ENCODE assay signal across 10 mouse cellular contexts in genomic region chr8:109947447-109948284, GRCm38 (mm10). TPM values are rescaled to one million over a fixed set of nuclear protein-coding genes. Genes with fewer than 3 reads are reported as not detected.
A peak's percentile ranks its signal among the peaks of the same experiment; 100 is the strongest.
DNase-seq lines count a peak whose midpoint lies in the region; ATAC-seq lines count a peak whose summit lies in the region.
"Had no signal": no experiment of that assay in that cellular context is flagged by ENCODE, and none has a peak within 500 bp of the region (broad histone marks: within the 10 kb centered on the region; RNA-seq: fewer than 3 reads in every experiment).

No protein-coding gene starts in this region.

- no peaks in the 10 kb centered on the region for H3K36me3 ChIP-seq in heart, embryonic 10.5 days
- peaks cover 13% of the 10 kb centered on the region for H3K36me3 ChIP-seq in embryonic facial prominence, embryonic 13.5 days
- H3K36me3 ChIP-seq in liver, embryonic 11.5 days (ENCODE audit: control insufficient read depth, insufficient read depth, low read length): no peaks in the 10 kb centered on the region
- H3K36me3 ChIP-seq in midbrain, embryonic 16.5 days (ENCODE audit: control insufficient read depth, insufficient read depth, low read length): no peaks in the 10 kb centered on the region

- peak overlapping the region; percentile 58 for H3K4me3 ChIP-seq in heart, embryonic 10.5 days
- peak overlapping the region; percentile 36 for H3K4me3 ChIP-seq in embryonic facial prominence, embryonic 13.5 days
- peak overlapping the region; percentile 32; the same call in 1 of the 2 replicates for H3K4me3 ChIP-seq in liver, embryonic 11.5 days (ENCODE audit: low read depth, low read length)
- H3K4me3 ChIP-seq in midbrain, embryonic 16.5 days (ENCODE audit: low read depth, low read length): peak overlapping the region; percentile 46

- H3K27me3 ChIP-seq in heart, embryonic 10.5 days (ENCODE audit: insufficient read depth, poor library complexity, severe bottlenecking): peaks cover 56% of the 10 kb centered on the region
- peaks cover 32% of the 10 kb centered on the region for H3K27me3 ChIP-seq in embryonic facial prominence, embryonic 13.5 days
- peaks cover 28% of the 10 kb centered on the region for H3K27me3 ChIP-seq in liver, embryonic 11.5 days (replicated peaks; ENCODE audit: control insufficient read depth, insufficient read depth, low read length)
- no peaks in the 10 kb centered on the region for H3K27me3 ChIP-seq in midbrain, embryonic 16.5 days (ENCODE audit: control insufficient read depth, insufficient read depth, low read depth, low read length)
- H3K27me3 ChIP-seq: Patski had no signal

- no peak for DNase-seq in heart, embryonic 10.5 days (ENCODE audit: low spot score)
- no peak for DNase-seq in heart, adult 8-10 months (ENCODE audit: low spot score)
- DNase-seq in adrenal gland, postnatal 14 days: peak; percentile 51
- peak; percentile 45 for DNase-seq in induced T-regulatory cell, adult 2 months (ENCODE audit: low read depth)
- DNase-seq in liver, embryonic 11.5 days (ENCODE audit: low spot score): peak; percentile 37
- DNase-seq in gastrocnemius, adult 8-10 months (ENCODE audit: low spot score in 2 of 2): no peak

- peaks cover 10% of the 10 kb centered on the region for H3K4me1 ChIP-seq in heart, embryonic 10.5 days
- H3K4me1 ChIP-seq in embryonic facial prominence, embryonic 13.5 days: peaks cover 23% of the 10 kb centered on the region
- H3K4me1 ChIP-seq in liver, embryonic 11.5 days (replicated peaks; ENCODE audit: control insufficient read depth, insufficient read depth, low read length): peaks cover 4% of the 10 kb centered on the region; the same call in 1 of the 2 replicates
- peaks cover 10% of the 10 kb centered on the region; the same call in 1 of the 2 replicates for H3K4me1 ChIP-seq in midbrain, embryonic 16.5 days (ENCODE audit: control insufficient read depth, insufficient read depth, low read length)

- peak overlapping the region; percentile 59 for H3K4me2 ChIP-seq in embryonic facial prominence, embryonic 13.5 days
- H3K4me2 ChIP-seq in liver, embryonic 11.5 days: peak overlapping the region; percentile 55
- peak overlapping the region; percentile 73 for H3K4me2 ChIP-seq in midbrain, embryonic 16.5 days (ENCODE audit: low read length)

- no peak overlapping the region for H3K27ac ChIP-seq in heart, embryonic 10.5 days
- H3K27ac ChIP-seq in embryonic facial prominence, embryonic 13.5 days: no peak overlapping the region
- no peak overlapping the region for H3K27ac ChIP-seq in liver, embryonic 11.5 days (ENCODE audit: low read depth, low read length)
- peak overlapping the region; percentile 82 for H3K27ac ChIP-seq in midbrain, embryonic 16.5 days (ENCODE audit: low read length)

- H3K9me3 ChIP-seq in heart, embryonic 10.5 days: no peaks in the 10 kb centered on the region
- no peaks in the 10 kb centered on the region for H3K9me3 ChIP-seq in embryonic facial prominence, embryonic 13.5 days
- H3K9me3 ChIP-seq in liver, embryonic 11.5 days (ENCODE audit: control insufficient read depth, low read length): no peaks in the 10 kb centered on the region
- H3K9me3 ChIP-seq in midbrain, embryonic 16.5 days (replicated peaks; ENCODE audit: control insufficient read depth, low read length, poor library complexity, severe bottlenecking): no peaks in the 10 kb centered on the region

- 3% methylated on average over 26 of the region's 26 CpGs for WGBS in heart, embryonic 10.5 days
- 2% methylated on average over 26 of the region's 26 CpGs for WGBS in embryonic facial prominence, embryonic 13.5 days
- WGBS in liver, embryonic 11.5 days: 4% methylated on average over 26 of the region's 26 CpGs
- 3% methylated on average over 26 of the region's 26 CpGs for WGBS in midbrain, embryonic 16.5 days

- ATAC-seq in embryonic facial prominence, embryonic 13.5 days (ENCODE audit: insufficient number of reproducible peaks, insufficient read depth, low FRiP score, low TSS enrichment, low read depth): 0 out of 2 replicates have a peak, but pooled peaks have one; percentile 63
- no peak for ATAC-seq in liver, embryonic 11.5 days (replicated peaks; ENCODE audit: low FRiP score)
- ATAC-seq in midbrain, embryonic 16.5 days: peak; percentile 79
- ATAC-seq: Patski had no signal

- H3K9ac ChIP-seq in embryonic facial prominence, embryonic 13.5 days: peak overlapping the region; percentile 66
- H3K9ac ChIP-seq in liver, embryonic 11.5 days (ENCODE audit: low read depth, low read length): no peak overlapping the region
- peak overlapping the region; percentile 76 for H3K9ac ChIP-seq in midbrain, embryonic 16.5 days (ENCODE audit: low read depth, low read length)

RNA-seq across cellular contexts. Expression of gene Marveld3, which starts 14.3 kb away (rescaled TPM):
- 0.10 and 0.68 TPM in 2 replicates for polyA plus RNA-seq in heart, embryonic 10.5 days (2016; fragmentation: Nextera tagmentation; extraction: Ambion mirVana)
- under 1 TPM in 2 of 4 experiments, not detected in 2; 0.17 to 0.53 TPM for total RNA-seq in heart, adult 8-10 months (2022)
- total RNA-seq in adrenal gland, postnatal 14 days (2021): 0.15 and 0.53 TPM in 2 replicates
- polyA plus RNA-seq in embryonic facial prominence, embryonic 13.5 days (2015; fragmentation: Nextera tagmentation; extraction: Ambion mirVana): 2.9 and 4.1 TPM in 2 replicates
- polyA plus RNA-seq in liver, embryonic 11.5 days (2014; fragmentation: Nextera tagmentation; extraction: Ambion mirVana): 0.15 and 0.17 TPM in 2 replicates
- polyA plus RNA-seq in midbrain, embryonic 16.5 days (2015; fragmentation: Nextera tagmentation; extraction: Ambion mirVana): 2.2 and 2.4 TPM in 2 replicates
- total RNA-seq in gastrocnemius, adult 8-10 months (2022): not detected

RNA-seq across cellular contexts. Expression of gene Tat, which starts 42.6 kb away (rescaled TPM):
- polyA plus RNA-seq in heart, embryonic 10.5 days (2016; fragmentation: Nextera tagmentation; extraction: Ambion mirVana): not detected in 2 replicates
- total RNA-seq in heart, adult 8-10 months (2022): 1 to 10 TPM in 1 of 4 experiments, under 1 TPM in 3; 0.14 to 2.0 (median 0.41) TPM
- 6.8 and 46.2 TPM in 2 replicates for total RNA-seq in adrenal gland, postnatal 14 days (2021)
- not detected in 2 replicates for polyA plus RNA-seq in embryonic facial prominence, embryonic 13.5 days (2015; fragmentation: Nextera tagmentation; extraction: Ambion mirVana)
- polyA plus RNA-seq in liver, embryonic 11.5 days (2014; fragmentation: Nextera tagmentation; extraction: Ambion mirVana): 0.22 TPM in 1 of 2 replicates, not detected in the other
- not detected in 2 replicates for polyA plus RNA-seq in midbrain, embryonic 16.5 days (2015; fragmentation: Nextera tagmentation; extraction: Ambion mirVana)
- total RNA-seq in gastrocnemius, adult 8-10 months (2022): under 1 TPM in 1 of 4 experiments, not detected in 3; 0.59 TPM
- total RNA-seq: left cerebral cortex, adult 8-10 months had no signal

Comparison
In these comparisons a context has a peak if more than half of its experiments do, and no peak if none do; other contexts are left out.
1. DNase-seq: peak in adrenal gland, postnatal 14 days (single experiment), induced T-regulatory cell, adult 2 months (single experiment) and liver, embryonic 11.5 days (single experiment); none in heart, embryonic 10.5 days (single experiment), heart, adult 8-10 months (single experiment) and gastrocnemius, adult 8-10 months (0 of 2).
2. Peak in every context shown above with its lines, with median percentiles within 50 percentile points of each other: H3K4me3 ChIP-seq and H3K4me2 ChIP-seq.